Mouse (Mus musculus): ENCODE results near the gene Armh2.

Gene Armh2

GRCm38 (mm10) chr13:24741028-24741427 lies at the start of gene Armh2:
TSS of gene Armh2 (plus strand) at chr13:24741232.
- no peak for DNase-seq

- no peak for DNase-seq
Observed at GRCm38 (mm10) chr13:24693312-24693711, 47.7 kb upstream of the Armh2 start.

- DNase-seq: no peak
Observed at GRCm38 (mm10) chr13:24698746-24699145, 42.3 kb upstream of the Armh2 start.

GRCm38 (mm10) chr13:24702128-24702527 lies 38.9 kb upstream of the Armh2 start:
- no peak for DNase-seq

GRCm38 (mm10) chr13:24709656-24710396 lies 31.2 kb upstream of the Armh2 start:
- no peak for DNase-seq

GRCm38 (mm10) chr13:24710968-24711367 lies 30.1 kb upstream of the Armh2 start:
- DNase-seq: no peak

- DNase-seq: no peak
Observed at GRCm38 (mm10) chr13:24712581-24713130, 28.4 kb upstream of the Armh2 start.

- DNase-seq: peak; percentile 71
Observed at GRCm38 (mm10) chr13:24713434-24714000, 27.5 kb upstream of the Armh2 start.

- no peak for DNase-seq
Observed at GRCm38 (mm10) chr13:24714360-24714885, 26.6 kb upstream of the Armh2 start.

GRCm38 (mm10) chr13:24715601-24716000 lies 25.4 kb upstream of the Armh2 start:
- DNase-seq: no peak

GRCm38 (mm10) chr13:24716441-24716840 lies 24.6 kb upstream of the Armh2 start:
- no peak for DNase-seq

- DNase-seq: no peak
Observed at GRCm38 (mm10) chr13:24717677-24718076, 23.4 kb upstream of the Armh2 start.

GRCm38 (mm10) chr13:24721502-24721901 lies 19.5 kb upstream of the Armh2 start:
- no peak for DNase-seq

- no peak for DNase-seq
Observed at GRCm38 (mm10) chr13:24723699-24724394, 17.2 kb upstream of the Armh2 start.

GRCm38 (mm10) chr13:24724395-24724759 lies 16.7 kb upstream of the Armh2 start:
- no peak for DNase-seq

- DNase-seq: no peak
Observed at GRCm38 (mm10) chr13:24729128-24729527, 11.9 kb upstream of the Armh2 start.

GRCm38 (mm10) chr13:24734502-24734901 lies 6.5 kb upstream of the Armh2 start:
- DNase-seq: no peak

GRCm38 (mm10) chr13:24735608-24736131 lies 5.4 kb upstream of the Armh2 start:
- no peak for DNase-seq

GRCm38 (mm10) chr13:24747823-24748222 lies 6.8 kb downstream of the Armh2 start:
- DNase-seq: no peak

GRCm38 (mm10) chr13:24750807-24751206 lies 9.8 kb downstream of the Armh2 start:
- no peak for DNase-seq

- DNase-seq: no peak
Observed at GRCm38 (mm10) chr13:24751396-24751795, 10.4 kb downstream of the Armh2 start.

- no peak for DNase-seq
Observed at GRCm38 (mm10) chr13:24756756-24757155, 15.7 kb downstream of the Armh2 start.
